Mouse (Mus musculus) myocyte (in vitro differentiated cells): ENCODE results near the gene Gid8.

Source experiments
- E2F4 ChIP-seq: IDR thresholded peaks from one replicate; pipeline ENCODE4 v1.6.1; 2011; ENCODE audit warnings: mild to moderate bottlenecking, control low read depth, moderate library complexity; ENCODE audit not compliant: insufficient read depth
- POLR2A ChIP-seq: IDR thresholded peaks from one replicate; pipeline ENCODE4 v1.6.1; 2011; ENCODE audit warnings: low read depth, mild to moderate bottlenecking, control low read depth, moderate library complexity; ENCODE audit not compliant: insufficient read length
- TCF12 ChIP-seq: IDR thresholded peaks from one replicate; pipeline ENCODE4 v1.6.1; 2011; ENCODE audit warnings: mild to moderate bottlenecking, control low read depth; ENCODE audit not compliant: poor library complexity, insufficient read depth, severe bottlenecking

DNA sequence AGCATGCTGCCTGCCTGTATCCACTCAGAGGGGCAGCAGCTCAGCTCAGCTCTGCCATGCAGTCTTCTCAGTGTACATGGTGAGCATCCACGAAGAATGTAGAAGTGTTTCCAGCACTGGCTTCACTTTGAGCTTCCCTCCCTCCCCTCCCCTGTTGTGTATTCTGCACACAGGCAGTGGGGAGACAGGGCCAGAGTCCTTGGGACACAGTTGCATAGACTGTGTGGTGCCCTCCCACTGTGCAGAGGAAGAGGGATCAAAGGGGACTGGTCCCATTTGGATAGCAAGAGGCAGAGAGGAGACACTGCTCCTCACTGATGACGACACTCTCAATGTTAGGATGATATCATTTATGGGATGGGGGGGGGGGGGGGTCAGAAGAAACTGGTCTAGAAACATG lies 28.7 kb upstream of the Gid8 start:
- TF ChIP-seq POLR2A (no peak), E2F4 (no peak), TCF12 (no peak)
